Mouse (Mus musculus) kidney, embryonic 16.5 days (tissue): ENCODE measurements at regions not wholly inside any gene's neighbourhood (a gene's known extent, or its start where the extent isn't known, plus 50 kb on each side); places are given as distances from the start of the nearest gene placed in this dataset.

Source experiments
- ATAC-seq: fragments of 200-750 bp; cut with Nextera tagmentation; 2 replicates; pipeline ENCODE4 v1.8.0; 2017; ENCODE audit warnings: moderate TSS enrichment; ENCODE audit not compliant: low FRiP score, low TSS enrichment
- H3K27ac ChIP-seq: fragments of 300-500 bp; sonication (generic); 2 replicates; pipeline ENCODE4 v1.5.1; 2014; ENCODE audit warnings: low read length
- H3K27me3 ChIP-seq: fragments of 300-500 bp; sonication (generic); 2 replicates; pipeline ENCODE4 v1.6.1; 2014; ENCODE audit warnings: low read length, control low read depth, mixed read lengths; ENCODE audit not compliant: insufficient read depth
- H3K36me3 ChIP-seq: fragments of 300-500 bp; sonication (generic); 2 replicates; pipeline ENCODE4 v1.6.1; 2014; ENCODE audit warnings: low read length, control low read depth, mixed read lengths; ENCODE audit not compliant: insufficient read depth
- H3K4me1 ChIP-seq: fragments of 300-500 bp; sonication (generic); 2 replicates; pipeline ENCODE4 v1.6.1; 2014; ENCODE audit warnings: low read length, control low read depth, mixed read lengths; ENCODE audit not compliant: insufficient read depth
- H3K4me2 ChIP-seq: fragments of 300-500 bp; sonication (generic); replicated peaks from 2 replicates; pipeline ENCODE4 v1.6.1; 2014; ENCODE audit warnings: low read depth, low read length
- H3K4me3 ChIP-seq: fragments of 300-500 bp; sonication (generic); 2 replicates; pipeline ENCODE4 v1.5.1; 2014; ENCODE audit warnings: mild to moderate bottlenecking, low read length
- H3K9ac ChIP-seq: fragments of 300-500 bp; sonication (generic); replicated peaks from 2 replicates; pipeline ENCODE4 v1.6.1; 2014; ENCODE audit warnings: low read length
- H3K9me3 ChIP-seq: fragments of 300-500 bp; sonication (generic); 2 replicates; pipeline ENCODE4 v1.6.1; 2016; ENCODE audit warnings: low read length, control low read depth
- WGBS: fragments of 180-500 bp; shearing (Covaris S2); extraction: QIAGEN DNeasy Blood & Tissue Kit; methylation state at CpG from one replicate; pipeline ENCODE4 v1.1.7; 2014; 5-methylcytosine and 5-hydroxymethylcytosine counted together

GRCm38 (mm10) chr11:114300611-114301319 lies 233.9 kb upstream of the Sdk2 start:
- no peak overlapping the region for H3K9ac ChIP-seq
- no peaks in the 10 kb centered on the region for H3K9me3 ChIP-seq
- no peak for ATAC-seq
- no peak overlapping the region for H3K4me3 ChIP-seq
- WGBS = 83% methylated on average over 10 of the region's 10 CpGs
- H3K27me3 ChIP-seq = no peaks in the 10 kb centered on the region
- H3K27ac ChIP-seq = no peak overlapping the region
- H3K36me3 ChIP-seq = no peaks in the 10 kb centered on the region
- H3K4me2 ChIP-seq = no peak overlapping the region
- no peaks in the 10 kb centered on the region for H3K4me1 ChIP-seq

GRCm38 (mm10) chr11:114296816-114297334 lies 230.0 kb upstream of the Sdk2 start:
- no peak for ATAC-seq
- Histone ChIP-seq H3K9ac (no peak overlapping the region), H3K27ac (no peak overlapping the region), H3K9me3 (no peaks in the 10 kb centered on the region), H3K4me2 (no peak overlapping the region), H3K4me1 (no peaks in the 10 kb centered on the region), H3K4me3 (no peak overlapping the region), H3K27me3 (no peaks in the 10 kb centered on the region), H3K36me3 (no peaks in the 10 kb centered on the region)
- 82% methylated on average over 10 of the region's 10 CpGs for WGBS

- H3K9me3 ChIP-seq = no peaks in the 10 kb centered on the region
- H3K27ac ChIP-seq = no peak overlapping the region
- no peak for ATAC-seq
- 39% methylated on average over 5 of the region's 5 CpGs for WGBS
- H3K9ac ChIP-seq = no peak overlapping the region
- H3K4me3 ChIP-seq = no peak overlapping the region
- H3K4me1 ChIP-seq = no peaks in the 10 kb centered on the region
- H3K27me3 ChIP-seq = no peaks in the 10 kb centered on the region
- H3K36me3 ChIP-seq = no peaks in the 10 kb centered on the region
- 0 out of 2 replicates have a peak overlapping the region, but pooled peaks have one; percentile 13 for H3K4me2 ChIP-seq
These were observed 227.8 kb upstream of the Sdk2 start for GRCm38 (mm10) chr11:114294511-114295250.

GRCm38 (mm10) chr11:114291258-114291657 lies 224.4 kb upstream of the Sdk2 start:
- Histone ChIP-seq H3K4me3 (no peak overlapping the region), H3K4me1 (no peaks in the 10 kb centered on the region), H3K27me3 (no peaks in the 10 kb centered on the region), H3K27ac (no peak overlapping the region), H3K9ac (no peak overlapping the region), H3K36me3 (no peaks in the 10 kb centered on the region), H3K4me2 (no peak overlapping the region), H3K9me3 (no peaks in the 10 kb centered on the region)
- no peak for ATAC-seq
- WGBS = 86% methylated on average over 5 of the region's 5 CpGs

- Histone ChIP-seq H3K4me3 (no peak overlapping the region), H3K27me3 (no peaks in the 10 kb centered on the region), H3K36me3 (no peaks in the 10 kb centered on the region), H3K4me1 (no peaks in the 10 kb centered on the region), H3K27ac (no peak overlapping the region), H3K9me3 (no peaks in the 10 kb centered on the region), H3K9ac (no peak overlapping the region), H3K4me2 (no peak overlapping the region)
- ATAC-seq = no peak
- WGBS = 74% methylated on average over 1 of the region's 1 CpGs
These were observed 223.1 kb upstream of the Sdk2 start for GRCm38 (mm10) chr11:114289946-114290345.

GRCm38 (mm10) chr11:114284820-114285666 lies 218.2 kb upstream of the Sdk2 start:
- H3K9ac ChIP-seq = no peak overlapping the region
- no peak overlapping the region for H3K4me2 ChIP-seq
- no peaks in the 10 kb centered on the region for H3K36me3 ChIP-seq
- no peak for ATAC-seq
- H3K27me3 ChIP-seq = no peaks in the 10 kb centered on the region
- no peak overlapping the region for H3K4me3 ChIP-seq
- H3K9me3 ChIP-seq = no peaks in the 10 kb centered on the region
- WGBS = 81% methylated on average over 20 of the region's 20 CpGs
- no peak overlapping the region for H3K27ac ChIP-seq
- H3K4me1 ChIP-seq = no peaks in the 10 kb centered on the region

- 46% methylated on average over 5 of the region's 5 CpGs for WGBS
These were observed 216.4 kb upstream of the Sdk2 start for GRCm38 (mm10) chr11:114283208-114283607.

DNA sequence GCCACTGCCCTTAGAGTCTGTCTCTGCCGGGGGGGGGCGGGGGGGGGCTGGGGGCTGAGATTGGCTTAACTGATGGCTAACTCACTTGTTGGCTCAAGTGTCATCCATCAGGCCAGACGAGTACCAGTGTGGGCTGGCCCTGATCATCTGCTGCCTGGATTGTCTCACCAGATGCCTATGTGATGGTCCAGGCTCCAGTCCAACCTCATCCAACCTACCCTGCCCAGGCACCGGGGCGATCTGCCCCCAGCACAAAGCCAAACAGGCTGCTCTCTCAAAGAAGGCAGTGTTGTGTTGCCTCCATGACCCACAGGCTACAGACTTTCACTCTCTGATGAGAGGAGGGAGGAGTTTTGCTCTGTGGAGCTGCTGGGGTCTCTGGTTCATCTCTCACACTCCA lies 215.7 kb upstream of the Sdk2 start:
- Histone ChIP-seq H3K9ac (no peak overlapping the region), H3K4me3 (no peak overlapping the region), H3K4me1 (peaks cover 5% of the 10 kb centered on the region; the same call in 1 of the 2 replicates), H3K9me3 (no peaks in the 10 kb centered on the region), H3K36me3 (no peaks in the 10 kb centered on the region), H3K27ac (no peak overlapping the region), H3K27me3 (no peaks in the 10 kb centered on the region), H3K4me2 (no peak overlapping the region)
- ATAC-seq = no peak
- 85% methylated on average over 5 of the region's 5 CpGs for WGBS

More at GRCm38 (mm10) chr11:114283208-114283607, 216.4 kb upstream of the Sdk2 start:
- Histone ChIP-seq H3K9me3 (no peaks in the 10 kb centered on the region), H3K27ac (no peak overlapping the region), H3K27me3 (no peaks in the 10 kb centered on the region), H3K36me3 (no peaks in the 10 kb centered on the region), H3K4me1 (peaks cover 2% of the 10 kb centered on the region; the same call in 1 of the 2 replicates), H3K9ac (no peak overlapping the region), H3K4me3 (no peak overlapping the region), H3K4me2 (no peak overlapping the region)
- no peak for ATAC-seq

DNA sequence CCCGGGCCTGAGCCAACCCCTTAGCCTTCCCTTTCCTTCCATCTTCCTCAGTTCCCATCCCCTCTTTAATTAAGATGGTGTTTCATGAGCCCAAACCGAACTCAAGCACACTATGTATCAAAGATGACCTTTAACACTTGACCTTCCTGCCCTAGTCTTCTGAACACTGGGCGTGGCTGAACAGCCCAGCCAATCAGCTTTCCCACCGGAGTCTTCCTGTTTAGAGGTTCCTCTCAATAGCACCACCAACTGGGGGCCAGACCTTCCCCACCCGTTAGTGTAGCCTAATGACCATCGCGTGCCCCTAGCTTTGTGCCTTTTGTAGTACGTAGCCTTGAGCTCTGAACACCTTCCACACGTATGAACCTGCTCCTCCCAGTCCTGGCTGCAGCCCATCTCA lies 215.0 kb upstream of the Sdk2 start:
- no peak for ATAC-seq
- Histone ChIP-seq H3K36me3 (no peaks in the 10 kb centered on the region), H3K27me3 (no peaks in the 10 kb centered on the region), H3K27ac (no peak overlapping the region), H3K9me3 (no peaks in the 10 kb centered on the region), H3K4me3 (no peak overlapping the region), H3K9ac (no peak overlapping the region), H3K4me1 (peaks cover 5% of the 10 kb centered on the region; the same call in 1 of the 2 replicates), H3K4me2 (no peak overlapping the region)
- WGBS = 81% methylated on average over 9 of the region's 9 CpGs
